Mouse (Mus musculus) liver, embryonic 14.5 days (tissue): Measurements from ENCODE around the gene Serf2. TPM values are rescaled to one million over a fixed set of nuclear protein-coding genes. Genes with fewer than 3 reads are reported as not detected.
A peak's percentile ranks its signal among the peaks of the same experiment; 100 is the strongest.

ENCODE experiments used
- ATAC-seq: fragments of 200-750 bp; cut with Nextera tagmentation; 2 replicates; pipeline ENCODE4 v1.8.0; 2017; ENCODE audit warnings: moderate number of reproducible peaks, mild to moderate bottlenecking, moderate library complexity; ENCODE audit not compliant: insufficient read depth
- DNase-seq, 3 experiments: peaks; one replicate each; pipeline ENCODE4 v3.0.0-alpha.2; 2012 to 2013; ENCODE audit warnings: low read depth in 3 of 3, low spot score in 3 of 3
- H3K27ac ChIP-seq: fragments of 300-500 bp; sonication (generic); 2 replicates; pipeline ENCODE4 v1.5.1; 2014; ENCODE audit warnings: moderate library complexity, mild to moderate bottlenecking, control low read depth, inconsistent platforms
- H3K27me3 ChIP-seq: fragments of 300-500 bp; sonication (generic); 2 replicates; pipeline ENCODE4 v1.6.1; 2014; ENCODE audit warnings: mild to moderate bottlenecking, low read length, moderate library complexity; ENCODE audit not compliant: control insufficient read depth, insufficient read depth
- H3K36me3 ChIP-seq: fragments of 300-500 bp; sonication (generic); replicated peaks from 2 replicates; pipeline ENCODE4 v1.6.1; 2014; ENCODE audit warnings: low read depth; ENCODE audit not compliant: control insufficient read depth, insufficient read depth
- H3K4me1 ChIP-seq, 2 experiments: fragments of 200-500 bp in 1 of 2; fragments of 300-500 bp in 1 of 2; sonication (generic) in 1 of 2; replicated peaks; 2 replicates each; pipeline ENCODE4 v1.6.1; 2012 to 2014; ENCODE audit warnings: antibody characterized with exemption in 1 of 2, inconsistent platforms in 1 of 2, low read length in 1 of 2; ENCODE audit not compliant: control insufficient read depth in 2 of 2, insufficient read depth in 2 of 2
- H3K4me2 ChIP-seq: fragments of 300-500 bp; sonication (generic); 2 replicates; pipeline ENCODE4 v1.6.1; 2014; ENCODE audit warnings: low read depth, mild to moderate bottlenecking, control low read depth, moderate library complexity
- H3K4me3 ChIP-seq, 2 experiments: fragments of 200-500 bp in 1 of 2; fragments of 300-500 bp in 1 of 2; sonication (generic) in 1 of 2; 2 replicates each; pipeline ENCODE4 v1.5.1; 2012 to 2014; ENCODE audit warnings: low read depth in 2 of 2, low read length in 2 of 2, mild to moderate bottlenecking in 2 of 2, control low read depth in 1 of 2, inconsistent platforms in 1 of 2, moderate library complexity in 1 of 2; ENCODE audit not compliant: insufficient read depth in 1 of 2
- H3K9ac ChIP-seq: fragments of 300-500 bp; sonication (generic); replicated peaks from 2 replicates; pipeline ENCODE4 v1.6.1; 2014; ENCODE audit warnings: mild to moderate bottlenecking, control low read depth, moderate library complexity
- H3K9me3 ChIP-seq: fragments of 300-500 bp; sonication (generic); 2 replicates; pipeline ENCODE4 v1.6.1; 2016; ENCODE audit warnings: low read length, mixed read lengths; ENCODE audit not compliant: control insufficient read depth
- CTCF ChIP-seq: IDR thresholded peaks from 2 replicates; pipeline ENCODE4 v1.5.1; 2016; ENCODE audit warnings: antibody characterized with exemption, low read depth, control low read depth
- EP300 ChIP-seq: IDR thresholded peaks from 2 replicates; pipeline ENCODE4 v1.6.1; 2016; ENCODE audit warnings: antibody characterized with exemption, low read depth
- WGBS: fragments of 180-500 bp; shearing (Covaris S2); extraction: QIAGEN DNeasy Blood & Tissue Kit; methylation state at CpG from one replicate; pipeline ENCODE4 v1.1.7; 2014; ENCODE audit not compliant: insufficient replicate concordance; 5-methylcytosine and 5-hydroxymethylcytosine counted together
- polyA plus RNA-seq, 2 experiments: library from polyadenylated mRNA; depleted of rRNA in 1 of 2; stranded (reverse) in 1 of 2; unstranded in 1 of 2; fragments of >200 nt; fragmentation: Nextera tagmentation in 1 of 2; extraction: Ambion mirVana in 1 of 2; gene quantifications; 2 replicates each; pipeline versions ENCODE4 v1.2.1 to v1.2.3; 2012 to 2014

Serf2 gene
- polyA plus RNA-seq, 2 experiments, result 279 to 345 TPM

GRCm38 (mm10) chr2:121441800-121442199 lies 7.2 kb upstream of the Serf2 start:
- no peak overlapping the region for H3K27ac ChIP-seq
- H3K9me3 ChIP-seq, result no peaks in the 10 kb centered on the region
- H3K4me1 ChIP-seq, result peaks cover 4 to 5% of the 10 kb centered on the region in 2 experiments
- no peak for DNase-seq
- no peak for ATAC-seq
- peaks cover 3% of the 10 kb centered on the region for H3K27me3 ChIP-seq
- peak overlapping the region; percentile 44 to 55; a peak in 3 of 4 replicates for H3K4me3 ChIP-seq
- H3K4me2 ChIP-seq, result peak overlapping the region; percentile 81
- TF ChIP-seq CTCF (no peak), EP300 (no peak)
- no peak overlapping the region; the same call in 1 of the 2 replicates for H3K9ac ChIP-seq
- 15% methylated on average over 11 of the region's 11 CpGs for WGBS
- peaks cover 19% of the 10 kb centered on the region for H3K36me3 ChIP-seq

GRCm38 (mm10) chr2:121442259-121443067 lies 6.5 kb upstream of the Serf2 start:
- ATAC-seq (peak; percentile 92), DNase-seq (peak; percentile 52 to 68 (median 60))
- Histone ChIP-seq H3K27ac (no peak overlapping the region; the same call in 1 of the 2 replicates), H3K4me1 (peaks cover 4 to 5% of the 10 kb centered on the region in 2 experiments), H3K9me3 (no peaks in the 10 kb centered on the region), H3K36me3 (peaks cover 15% of the 10 kb centered on the region), H3K27me3 (peaks cover 3% of the 10 kb centered on the region), H3K9ac (peak overlapping the region; percentile 41), H3K4me3 (peak overlapping the region; percentile 44 to 55), H3K4me2 (peak overlapping the region; percentile 81)
- TF ChIP-seq CTCF, result no peak
- TF ChIP-seq EP300, result no peak
- 2% methylated on average over 29 of the region's 30 CpGs for WGBS

- H3K9ac ChIP-seq, result peak overlapping the region; percentile 41
- no peak overlapping the region; the same call in 1 of the 2 replicates for H3K27ac ChIP-seq
- H3K36me3 ChIP-seq, result peaks cover 9% of the 10 kb centered on the region
- WGBS, result 20% methylated on average over 8 of the region's 8 CpGs
- peak overlapping the region; percentile 81 for H3K4me2 ChIP-seq
- peaks cover 7 to 9% of the 10 kb centered on the region in 2 experiments for H3K4me1 ChIP-seq
- ATAC-seq (no peak), DNase-seq (no peak)
- TF ChIP-seq CTCF, result no peak
- no peak for TF ChIP-seq EP300
- no peaks in the 10 kb centered on the region for H3K9me3 ChIP-seq
- H3K27me3 ChIP-seq, result peaks cover 3% of the 10 kb centered on the region
- H3K4me3 ChIP-seq, result peak overlapping the region; percentile 44 to 55
Measured at GRCm38 (mm10) chr2:121443068-121443349, 6.0 kb upstream of the Serf2 start.

GRCm38 (mm10) chr2:121444178-121444577 lies 4.8 kb upstream of the Serf2 start, which contains the start of gene Ell3:
Ell3 (minus strand) TSS chr2:121444278.
- TF ChIP-seq EP300, result no peak
- TF ChIP-seq CTCF, result no peak
- H3K36me3 ChIP-seq, result peaks cover under 1% of the 10 kb centered on the region; the same call in 1 of the 2 replicates
- H3K27me3 ChIP-seq, result peaks cover 3% of the 10 kb centered on the region
- no peaks in the 10 kb centered on the region for H3K9me3 ChIP-seq
- no peak within 1 kb of the TSS; the same call in 1 of the 2 replicates for H3K9ac ChIP-seq
- ATAC-seq (no peak), DNase-seq (no peak)
- H3K27ac ChIP-seq, result no peak within 1 kb of the TSS
- H3K4me3 ChIP-seq, result peak within 1 kb of the TSS in 1 of 2 experiments; percentile 55; a peak in 1 of 4 replicates
- 67% methylated on average over 1 of the region's 1 CpGs for WGBS
- H3K4me1 ChIP-seq, result peaks cover 11 to 13% of the 10 kb centered on the region in 2 experiments
- peak within 1 kb of the TSS; percentile 81 for H3K4me2 ChIP-seq

GRCm38 (mm10) chr2:121445117-121445516 lies 3.9 kb upstream of the Serf2 start:
- Histone ChIP-seq H3K9ac (no peak overlapping the region), H3K4me2 (no peak overlapping the region), H3K27ac (no peak overlapping the region), H3K4me1 (peaks cover 11 to 13% of the 10 kb centered on the region in 2 experiments), H3K4me3 (no peak overlapping the region), H3K27me3 (peaks cover 3% of the 10 kb centered on the region), H3K9me3 (no peaks in the 10 kb centered on the region), H3K36me3 (no peaks in the 10 kb centered on the region)
- no peak for ATAC-seq
- no peak for TF ChIP-seq EP300
- TF ChIP-seq CTCF, result no peak
- no peak for DNase-seq
- WGBS, result 55% methylated on average over 3 of the region's 3 CpGs
